Mouse (Mus musculus): ENCODE data around the gene Dph5.

The Dph5 gene

DNA sequence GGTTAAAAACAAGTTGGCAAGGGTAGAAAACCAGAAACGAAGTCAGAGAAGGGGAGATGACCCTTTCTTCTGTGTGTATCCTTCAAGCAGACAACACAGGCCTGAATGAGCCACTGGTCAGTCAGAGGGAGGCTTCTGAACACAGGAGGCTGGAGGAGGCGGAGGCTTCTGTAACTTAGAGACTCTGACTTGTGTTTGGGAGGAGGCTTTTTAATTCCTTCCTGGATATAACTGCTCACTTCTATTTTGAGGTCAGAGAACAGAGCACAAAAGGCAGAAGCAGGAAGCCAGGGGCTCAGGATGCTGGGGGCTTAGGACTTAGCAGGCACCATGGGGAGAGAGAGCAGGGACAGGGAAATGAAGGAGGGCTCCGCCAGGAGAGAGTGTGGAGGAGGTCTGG lies 63.6 kb downstream of the Dph5 start:
- in situ Hi-C loops (cut with MboI, MseI): no loop called here

DNA sequence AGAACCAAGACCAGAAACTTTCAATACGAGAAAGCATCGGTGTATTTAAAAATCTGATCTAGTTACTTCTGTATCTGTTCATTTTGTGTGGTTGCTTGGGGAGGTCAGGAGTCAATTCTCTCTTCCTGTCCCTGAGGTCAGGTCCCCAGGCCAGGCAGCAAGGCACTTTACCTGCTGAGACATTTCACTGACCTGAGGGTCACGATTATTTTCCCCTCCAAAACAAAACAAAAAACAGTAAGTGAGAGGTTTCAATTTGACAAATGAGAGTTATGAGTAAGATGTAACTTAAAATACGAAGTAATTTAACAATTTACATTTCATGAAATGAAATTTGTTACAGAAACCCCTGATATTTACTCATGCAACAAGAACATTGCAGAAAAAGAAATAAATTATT lies 64.7 kb downstream of the Dph5 start:
- in situ Hi-C loops (cut with MboI, MseI): no loop called here

DNA sequence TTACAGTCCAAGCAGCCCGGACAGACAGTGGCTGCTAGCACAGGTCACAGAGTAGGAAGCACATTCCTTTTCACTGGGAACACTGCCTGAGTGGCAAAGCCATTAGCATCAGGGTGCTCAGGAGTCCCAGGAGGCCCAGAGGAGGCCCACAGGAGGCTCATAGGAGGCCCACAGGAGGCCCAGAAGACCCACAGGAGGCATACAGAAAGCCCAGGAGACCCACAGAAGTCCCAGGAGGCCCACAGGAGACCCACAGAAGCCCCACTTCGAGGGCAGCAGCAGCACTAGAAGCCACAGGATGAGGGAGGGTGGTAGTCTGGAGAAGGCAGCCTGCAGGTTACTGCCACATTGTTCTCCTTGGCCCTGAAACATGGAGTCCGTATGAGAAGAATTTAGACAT lies 65.5 kb downstream of the Dph5 start:
- in situ Hi-C loops (cut with MboI, MseI): no loop called here

DNA sequence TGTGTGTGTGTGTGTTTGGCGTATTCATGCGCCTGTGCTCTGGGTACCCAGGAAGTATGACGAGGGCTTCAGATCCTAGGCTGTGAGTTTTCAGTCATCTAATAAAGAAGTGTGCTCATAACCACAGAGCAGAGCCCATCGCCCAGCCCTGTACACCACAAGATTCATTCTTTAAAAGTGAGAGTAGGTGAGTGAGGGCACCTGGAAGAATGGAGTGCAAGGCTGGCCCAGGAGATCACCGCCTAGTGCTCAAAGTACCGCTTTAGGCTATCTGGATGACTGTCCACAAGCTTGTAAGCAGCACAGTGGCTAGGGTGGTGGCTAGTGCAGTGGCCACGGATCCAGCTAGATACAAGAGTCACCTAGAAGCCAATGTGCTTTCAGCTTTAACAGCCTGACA lies 69.6 kb downstream of the Dph5 start:
- in situ Hi-C loops (cut with MboI, MseI): no loop called here

DNA sequence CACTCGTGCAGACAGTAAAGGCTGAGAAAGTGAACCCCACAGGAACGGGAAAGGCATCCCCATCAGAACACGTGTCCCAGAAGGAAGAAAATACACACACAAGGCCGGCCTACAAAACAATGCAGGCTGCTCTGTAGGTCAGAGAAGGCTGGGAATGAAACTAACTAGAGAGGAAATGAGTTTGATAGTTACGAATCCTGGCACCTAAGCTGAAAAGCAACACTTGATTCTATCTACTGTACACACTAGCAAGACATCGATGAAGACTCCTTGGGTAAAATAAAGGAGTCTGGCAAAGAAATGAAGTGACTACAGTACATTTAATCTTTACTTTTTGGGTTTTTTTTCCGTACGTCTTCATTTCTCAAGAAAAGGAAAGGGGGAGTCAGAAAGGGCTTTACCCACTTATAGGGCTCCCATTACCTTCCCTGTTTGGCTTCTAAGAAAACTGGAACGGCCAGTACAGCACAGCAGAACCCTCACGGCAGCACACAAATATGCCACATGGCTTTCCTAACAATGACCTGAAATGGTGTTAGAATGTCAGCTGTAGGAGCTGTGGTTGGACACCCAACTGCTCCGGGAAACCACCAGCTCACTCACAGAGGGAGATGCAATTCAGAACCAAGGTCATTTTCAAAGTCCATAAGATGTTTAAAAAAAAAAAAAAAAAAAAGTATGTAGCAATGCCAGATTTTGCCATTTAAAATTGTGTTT lies 73.8 kb downstream of the Dph5 start:
- in situ Hi-C loops (cut with MboI, MseI): no loop called here

DNA sequence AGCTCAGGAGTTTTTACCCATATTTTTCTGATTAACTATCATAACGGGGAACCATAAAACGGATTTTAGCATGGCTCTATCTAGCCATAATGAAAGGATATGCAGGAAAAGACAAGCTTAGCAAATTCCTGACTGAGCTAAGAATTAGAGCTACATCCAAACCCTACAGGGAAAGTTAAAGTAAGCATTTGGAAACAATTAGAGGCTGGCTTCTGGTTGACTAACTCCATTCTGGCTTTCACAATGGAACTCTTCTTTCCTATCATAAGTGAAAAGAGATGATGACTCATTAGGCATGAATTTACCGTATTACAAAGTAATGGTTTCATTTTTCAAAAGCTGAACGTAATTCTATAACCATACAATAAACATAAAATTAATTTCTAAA lies 74.4 kb downstream of the Dph5 start:
- in situ Hi-C loops (cut with MboI, MseI): no loop called here

DNA sequence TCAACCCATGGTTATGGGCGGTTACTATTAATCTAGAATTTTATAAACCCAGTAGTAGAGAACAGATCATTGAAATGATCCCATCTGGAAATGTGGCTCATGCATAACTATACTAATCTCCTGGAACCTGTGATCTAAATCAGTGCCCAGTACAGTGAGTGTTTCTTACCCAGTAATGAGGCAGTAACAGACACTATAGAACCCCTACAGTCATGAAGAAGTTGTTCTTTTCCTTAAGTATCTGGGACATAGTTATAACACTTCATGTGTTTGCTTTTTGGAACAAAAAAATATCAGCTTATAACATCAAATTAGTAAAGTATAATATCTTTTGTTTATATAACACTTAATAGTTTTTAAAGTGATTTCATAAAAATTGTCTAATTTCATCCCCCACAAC lies 76.0 kb downstream of the Dph5 start:
- in situ Hi-C loops (cut with MboI, MseI): no loop called here

DNA sequence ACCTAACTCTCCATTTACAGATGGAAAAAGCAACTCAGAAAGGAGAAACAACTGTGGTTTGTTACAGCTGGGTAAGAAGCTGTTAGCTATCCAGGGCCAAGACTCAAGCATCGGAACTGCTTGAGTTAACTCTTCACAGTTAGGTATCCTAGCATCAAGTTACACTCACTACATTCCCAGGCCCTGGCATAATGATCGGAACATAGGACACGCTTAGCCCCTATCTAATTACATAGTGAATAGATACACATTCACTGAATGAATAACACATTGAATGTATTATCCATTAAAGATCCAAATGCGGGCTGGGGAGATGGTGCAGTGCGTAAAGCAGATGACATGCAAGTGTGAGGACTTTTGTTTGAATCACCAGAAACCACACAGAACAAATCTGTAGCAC lies 76.4 kb downstream of the Dph5 start:
- in situ Hi-C loops (cut with MboI, MseI): no loop called here

DNA sequence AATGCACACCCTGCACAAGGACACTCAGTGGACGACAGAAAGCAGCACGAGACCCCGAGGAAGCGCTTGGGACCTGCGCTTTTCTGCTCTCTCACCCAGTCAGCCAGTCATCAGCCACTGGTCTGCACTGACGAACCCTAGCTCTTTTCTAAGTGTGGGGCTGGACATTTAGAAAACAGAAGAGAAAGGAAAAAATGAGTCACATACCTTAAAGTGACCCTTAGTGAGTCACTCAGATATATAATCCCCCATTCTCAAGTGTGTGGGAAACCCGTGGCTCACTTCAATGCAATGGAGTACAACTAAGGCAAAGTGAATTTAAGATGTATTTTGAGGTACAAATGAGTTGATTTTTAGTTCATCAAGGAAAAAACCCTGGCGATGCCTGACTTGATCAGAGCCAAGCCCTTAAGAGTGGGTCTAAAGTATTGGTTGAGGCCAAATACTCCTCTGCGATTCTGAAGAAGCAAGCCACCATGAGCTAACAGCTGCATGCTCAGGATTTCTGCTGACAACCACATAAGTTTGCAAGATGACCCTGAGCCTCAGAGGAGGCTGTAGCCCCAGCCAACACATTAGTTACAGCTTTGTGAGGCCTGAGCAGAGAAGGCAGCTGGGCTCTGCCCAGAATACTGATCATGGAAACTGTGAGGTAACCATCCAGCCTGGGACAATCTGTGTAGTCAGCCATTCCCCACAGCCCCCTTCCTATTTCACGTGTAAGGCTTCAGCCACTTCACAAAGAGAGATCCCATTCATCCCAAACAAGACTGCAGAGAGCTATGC lies 81.3 kb downstream of the Dph5 start:
- in situ Hi-C loops (cut with MboI, MseI): no loop called here

DNA sequence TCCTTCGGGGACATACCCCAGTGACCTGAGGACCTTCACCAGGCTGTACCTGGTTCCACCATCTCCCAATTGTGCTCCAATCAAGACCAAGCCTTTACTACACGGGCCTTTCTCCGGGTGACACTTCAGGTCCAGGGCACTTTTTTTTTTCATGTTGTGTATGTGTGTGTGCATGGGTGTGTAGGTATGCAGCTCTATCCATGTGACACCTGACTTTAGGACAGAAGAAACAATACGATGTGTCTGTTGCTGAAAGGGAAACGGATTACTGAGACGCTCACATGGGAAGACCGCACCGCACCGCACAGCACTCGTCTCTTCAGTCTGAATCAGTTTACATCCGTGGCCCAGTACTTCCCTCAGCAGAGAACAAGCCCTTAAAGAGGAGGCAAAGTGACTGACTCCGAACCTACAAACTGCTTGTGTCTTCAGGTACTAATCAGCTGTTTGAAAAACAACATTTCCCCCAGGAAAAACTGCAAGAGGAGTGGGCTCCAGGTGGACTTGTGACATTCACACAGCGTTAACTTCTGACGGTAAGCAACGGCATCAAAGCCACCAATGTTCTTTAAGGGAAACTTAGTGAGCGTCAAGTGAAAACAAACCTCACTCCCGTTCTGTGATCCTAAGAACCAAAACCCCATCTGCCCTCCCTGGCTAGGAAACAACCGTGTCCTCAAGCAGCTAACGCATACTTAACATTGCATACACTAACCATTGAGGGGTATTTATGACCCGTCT lies 83.6 kb downstream of the Dph5 start:
- in situ Hi-C loops (cut with MboI, MseI): loop anchor here (5.0 kb wide), 3 partner anchors 44 to 374 kb away; no protein-coding TSS in a partner anchor

DNA sequence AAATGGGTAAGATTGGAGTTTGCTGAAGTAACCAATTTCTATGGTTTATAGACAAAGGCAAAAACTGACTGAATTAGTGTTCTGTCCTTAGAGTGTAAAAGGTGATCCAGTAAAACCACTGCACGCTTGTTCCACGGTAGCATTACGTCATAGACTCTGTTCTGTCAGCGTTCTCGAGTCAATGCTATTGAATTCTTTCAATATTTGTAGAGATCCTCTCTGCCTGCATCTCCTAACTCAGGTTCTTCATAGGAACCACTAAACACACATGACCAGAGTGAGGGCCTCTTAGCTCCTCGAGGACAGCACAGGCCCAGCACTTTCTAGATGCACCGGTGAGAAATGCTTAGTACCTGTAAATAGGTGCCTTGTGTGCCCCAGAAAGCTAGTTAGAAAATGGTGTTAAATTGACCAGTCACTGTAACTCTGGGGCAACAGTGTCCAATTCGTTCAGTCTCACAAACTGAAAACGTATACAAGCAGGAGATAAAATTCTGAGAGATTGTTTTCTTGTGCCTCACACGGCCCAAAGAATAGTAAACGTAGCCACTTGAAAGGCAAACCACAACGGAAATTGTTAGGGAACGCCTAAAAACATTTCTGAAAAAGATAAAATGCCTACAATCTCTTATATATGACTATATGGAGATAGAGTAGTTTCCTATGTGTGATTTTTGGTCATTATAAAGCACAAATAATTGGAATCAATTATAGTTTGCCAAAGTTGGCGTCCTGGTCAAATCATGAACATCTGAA lies 84.4 kb downstream of the Dph5 start:
- in situ Hi-C loops (cut with MboI, MseI): loop anchor here (5.0 kb wide), 3 partner anchors 45 to 375 kb away; no protein-coding TSS in a partner anchor

DNA sequence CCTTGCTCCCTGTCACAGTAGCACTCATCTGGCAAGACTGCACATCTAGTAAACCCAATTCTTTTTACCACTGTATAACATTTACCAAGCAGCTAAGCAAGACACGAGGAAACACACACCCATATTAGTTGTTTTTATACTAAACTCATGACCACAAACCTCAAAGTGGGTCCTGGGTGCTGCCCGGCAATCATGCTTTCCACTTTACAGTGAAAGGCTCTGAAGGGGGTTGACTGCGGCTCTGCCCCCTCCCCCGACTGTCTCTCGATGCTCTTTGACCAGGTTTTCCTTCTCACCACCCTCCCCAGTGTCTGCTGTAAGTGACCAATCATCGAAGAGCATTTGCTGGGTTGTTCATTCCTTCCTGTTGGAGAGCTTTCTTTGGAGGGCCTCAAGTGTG lies 86.6 kb downstream of the Dph5 start:
- in situ Hi-C loops (cut with MboI, MseI): loop anchor here (5.0 kb wide), 3 partner anchors 47 to 377 kb away; no protein-coding TSS in a partner anchor

DNA sequence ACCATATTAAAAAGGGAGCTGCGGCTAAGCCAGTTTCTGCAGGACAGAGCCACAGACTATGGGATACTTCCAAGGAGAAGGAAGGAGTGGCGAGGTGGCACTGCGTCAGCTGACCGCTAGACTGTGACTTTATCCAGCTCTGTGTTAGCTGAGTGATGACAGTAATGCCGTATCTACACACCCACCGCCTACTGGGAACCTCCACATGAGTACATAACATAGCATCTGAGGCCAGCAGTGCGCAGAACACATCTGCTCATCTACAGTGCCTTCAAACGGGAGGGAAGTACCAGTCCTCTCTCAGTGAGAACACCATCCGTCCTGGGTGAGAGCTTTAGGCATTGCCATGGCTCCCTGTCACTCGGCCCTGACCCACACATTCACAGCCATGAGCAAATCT lies 87.4 kb downstream of the Dph5 start:
- in situ Hi-C loops (cut with MboI, MseI): loop anchor here (5.0 kb wide), 3 partner anchors 48 to 378 kb away; no protein-coding TSS in a partner anchor

DNA sequence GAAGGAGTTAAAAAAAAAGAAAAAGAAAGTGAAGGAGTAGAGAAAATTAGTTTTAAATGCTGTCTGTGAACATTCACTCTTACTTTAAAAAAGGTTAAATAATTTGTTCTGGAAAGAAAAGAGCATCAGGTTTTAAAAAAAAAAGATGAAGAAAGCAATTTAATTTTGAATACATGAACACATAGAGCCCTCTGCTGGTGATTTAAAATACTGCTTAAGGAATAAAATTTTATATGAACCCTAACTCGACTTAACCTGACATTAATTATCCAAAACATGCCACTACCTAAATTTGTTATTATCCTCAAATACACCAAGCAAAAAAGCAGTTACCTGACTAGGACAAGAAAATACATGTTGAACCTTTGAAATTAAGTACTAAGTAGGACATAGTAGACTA lies 91.4 kb downstream of the Dph5 start:
- in situ Hi-C loops (cut with MboI, MseI): no loop called here

DNA sequence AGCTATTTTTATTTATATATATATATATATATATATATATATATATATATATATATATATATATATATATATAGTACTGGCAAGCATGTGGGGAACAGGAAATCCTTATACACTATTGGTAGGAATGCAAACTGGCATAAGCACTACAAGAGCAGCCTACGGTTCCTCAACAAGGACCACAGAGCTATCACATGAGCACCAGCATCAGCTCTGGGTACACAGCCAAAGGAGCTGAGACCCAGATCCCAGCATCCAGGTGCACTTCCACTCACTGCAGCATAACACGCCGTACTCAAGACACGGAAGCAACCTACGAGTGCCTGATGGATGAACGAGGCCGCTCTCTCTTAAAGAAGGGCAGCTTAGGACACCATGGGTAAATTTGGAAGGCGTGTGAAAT lies 95.6 kb downstream of the Dph5 start:
- in situ Hi-C loops (cut with MboI, MseI): no loop called here

Data from regulatory T cell (primary cell).